Mouse (Mus musculus): ENCODE measurements around the gene Ikzf1.

DNA sequence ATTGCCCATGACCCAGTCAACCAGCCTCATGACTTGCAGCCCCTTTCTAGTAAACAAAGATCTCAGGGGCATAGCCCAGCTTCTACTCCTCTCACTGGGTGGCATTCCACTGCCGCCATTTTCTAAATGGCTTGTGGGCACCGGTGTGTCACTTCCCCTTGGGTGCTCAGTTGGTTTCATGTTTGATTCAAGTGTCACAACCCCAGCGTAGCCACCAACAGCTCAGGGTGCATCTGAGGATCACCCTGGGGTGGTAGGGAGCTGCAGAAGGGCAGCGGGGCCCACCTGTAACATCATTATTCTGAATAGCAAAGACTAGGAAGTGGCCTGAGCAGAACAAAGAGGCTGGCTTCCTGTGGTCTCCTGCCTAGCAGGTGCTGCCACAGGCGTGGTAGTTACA is 66.3 kb downstream of the Ikzf1 start:
- TF ChIP-seq CTCF (IDR thresholded peaks at IDR 0.05; ENCODE audit: low read depth), result no peak
- TF ChIP-seq EP300 (optimal IDR thresholded peaks at IDR 0.05), result no peak
